Mouse (Mus musculus): ENCODE measurements at regions not wholly inside any gene's neighbourhood (a gene's known extent, or its start where the extent isn't known, plus 50 kb on each side); places are given as distances from the start of the nearest gene placed in this dataset.
A peak's percentile ranks its signal among the peaks of the same experiment; 100 is the strongest.
"Not testable (repeated sequence)": the region's sequence is repeated elsewhere in the genome, so short reads cannot be mapped to it uniquely, and the experiment has no call there.

GRCm38 (mm10) chr3:130833082-130833481 lies 102.9 kb upstream of the Rpl34 start:
- DNase-seq (ENCODE audit: extremely low read depth, low read depth, low spot score): no peak

GRCm38 (mm10) chr3:130831788-130832187 lies 101.6 kb upstream of the Rpl34 start:
- DNase-seq (ENCODE audit: extremely low read depth, low read depth, low spot score): no peak

GRCm38 (mm10) chr3:130828346-130828745 lies 98.1 kb upstream of the Rpl34 start:
- no peak for DNase-seq (ENCODE audit: extremely low read depth, low read depth, low spot score)

- peak; percentile 46 for DNase-seq (ENCODE audit: extremely low read depth, low read depth, low spot score)
These were observed 97.7 kb upstream of the Rpl34 start for GRCm38 (mm10) chr3:130827934-130828333.

- no peak for DNase-seq (ENCODE audit: extremely low read depth, low read depth, low spot score)
These were observed 96.8 kb upstream of the Rpl34 start for GRCm38 (mm10) chr3:130827021-130827420.

GRCm38 (mm10) chr3:130819837-130820098 lies 89.6 kb upstream of the Rpl34 start:
- no peak for DNase-seq (ENCODE audit: extremely low read depth, low read depth, low spot score)

- DNase-seq (ENCODE audit: extremely low read depth, low read depth, low spot score): no peak
These were observed 89.0 kb upstream of the Rpl34 start for GRCm38 (mm10) chr3:130819031-130819836.

GRCm38 (mm10) chr3:130818467-130819030 lies 88.4 kb upstream of the Rpl34 start:
- DNase-seq (ENCODE audit: extremely low read depth, low read depth, low spot score): no peak

- DNase-seq (ENCODE audit: extremely low read depth, low read depth, low spot score): no peak
These were observed 79.8 kb upstream of the Rpl34 start for GRCm38 (mm10) chr3:130809696-130810665.

- DNase-seq (ENCODE audit: extremely low read depth, low read depth, low spot score): no peak
These were observed 75.1 kb upstream of the Rpl34 start for GRCm38 (mm10) chr3:130805345-130805744.

- no peak for DNase-seq (ENCODE audit: extremely low read depth, low read depth, low spot score)
These were observed 74.1 kb upstream of the Rpl34 start for GRCm38 (mm10) chr3:130804327-130804662.

- no peak for DNase-seq (ENCODE audit: extremely low read depth, low read depth, low spot score)
These were observed 73.6 kb upstream of the Rpl34 start for GRCm38 (mm10) chr3:130803591-130804326.

- no peak for DNase-seq (ENCODE audit: extremely low read depth, low read depth, low spot score)
These were observed 69.8 kb upstream of the Rpl34 start for GRCm38 (mm10) chr3:130800016-130800415.

GRCm38 (mm10) chr3:130797956-130798355 lies 67.8 kb upstream of the Rpl34 start:
- not testable (repeated sequence) for DNase-seq (ENCODE audit: extremely low read depth, low read depth, low spot score)

GRCm38 (mm10) chr3:130796531-130796930 lies 66.3 kb upstream of the Rpl34 start:
- DNase-seq (ENCODE audit: extremely low read depth, low read depth, low spot score): no peak

- no peak for DNase-seq (ENCODE audit: extremely low read depth, low read depth, low spot score)
These were observed 65.2 kb upstream of the Rpl34 start for GRCm38 (mm10) chr3:130795396-130795795.

- DNase-seq (ENCODE audit: extremely low read depth, low read depth, low spot score): no peak
These were observed 64.1 kb upstream of the Rpl34 start for GRCm38 (mm10) chr3:130794142-130794925.

- no peak for DNase-seq (ENCODE audit: extremely low read depth, low read depth, low spot score)
These were observed 50.6 kb upstream of the Rpl34 start for GRCm38 (mm10) chr3:130780706-130781240.
